In the genomic region with DNA sequence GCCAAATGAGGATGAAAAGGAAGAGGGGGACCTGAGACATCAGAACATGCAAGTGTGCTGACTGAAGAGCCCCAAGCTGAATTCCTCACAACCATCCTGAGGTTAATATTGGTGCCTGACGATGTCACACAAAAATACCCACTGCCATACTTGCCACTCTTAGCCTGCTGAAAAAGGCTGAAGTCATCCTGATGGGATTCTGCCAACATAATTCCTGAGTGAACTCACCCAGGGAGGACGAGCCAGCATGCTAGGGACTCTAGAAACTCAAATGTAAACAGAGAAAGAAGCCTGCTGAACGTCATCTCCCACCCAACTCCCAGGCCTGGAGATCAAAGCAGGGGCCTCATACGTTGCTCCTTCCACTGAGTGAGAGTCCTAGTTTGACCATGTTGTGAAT, we compare ENCODE assay signal across 12 mouse cellular contexts. TPM values are rescaled to one million over a fixed set of nuclear protein-coding genes. Genes with fewer than 3 reads are reported as not detected.
DNase-seq lines count a peak whose midpoint lies in the region; ATAC-seq lines count a peak whose summit lies in the region.
"Had no signal": no experiment of that assay in that cellular context is flagged by ENCODE, and none has a peak within 500 bp of the region (broad histone marks: within the 10 kb centered on the region; RNA-seq: fewer than 3 reads in every experiment).

No protein-coding gene starts in this region.

- ATAC-seq in heart, embryonic 14.5 days (ENCODE audit: insufficient number of reproducible peaks, insufficient read depth, low FRiP score, low read depth), result peak; percentile 49; the same call in 1 of the 2 replicates
- peak; percentile 60 for ATAC-seq in lung, embryonic 16.5 days (ENCODE audit: low read depth)
- ATAC-seq in forebrain, embryonic 14.5 days, result no peak

- no peaks in the 10 kb centered on the region for H3K27me3 ChIP-seq in heart, embryonic 14.5 days (ENCODE audit: control insufficient read depth, insufficient read depth, low read length)
- H3K27me3 ChIP-seq in lung, embryonic 16.5 days (ENCODE audit: control insufficient read depth, insufficient read depth, low read depth, low read length), result no peaks in the 10 kb centered on the region
- no peaks in the 10 kb centered on the region for H3K27me3 ChIP-seq in forebrain, embryonic 14.5 days (replicated peaks; ENCODE audit: control insufficient read depth, insufficient read depth, low read length)
- H3K27me3 ChIP-seq: forebrain, embryonic 12.5 days had no signal

- DNase-seq in heart, adult 11 months, result no peak
- peak; percentile 53 for DNase-seq in 3134 (ENCODE audit: extremely low read depth, insufficient read length, low spot score)
- DNase-seq in MN1 (ENCODE audit: low spot score), result peak; percentile 31
- DNase-seq in cerebellum, postnatal 14 days, result no peak
- DNase-seq in forebrain, embryonic 14.5 days (ENCODE audit: low spot score), result no peak
- DNase-seq: cerebellum, adult 11 months; left cerebral cortex, postnatal 4 days; right cerebral cortex, adult 18-20 months had no signal

- peak overlapping the region; percentile 70 to 76 for H3K27ac ChIP-seq in heart, embryonic 14.5 days (replicated peaks in 1 of 2; ENCODE audit: control insufficient read depth in 1 of 2, insufficient read depth in 1 of 2, low read depth in 2 of 2, low read length in 2 of 2)
- H3K27ac ChIP-seq in lung, embryonic 16.5 days (ENCODE audit: low read length), result no peak overlapping the region
- H3K27ac ChIP-seq in forebrain, embryonic 14.5 days (ENCODE audit: low read depth, low read length), result no peak overlapping the region
- H3K27ac ChIP-seq: embryonic facial prominence, embryonic 10.5 days had no signal

- H3K9me3 ChIP-seq in heart, embryonic 14.5 days (ENCODE audit: control insufficient read depth, low read length), result no peaks in the 10 kb centered on the region
- H3K9me3 ChIP-seq in lung, embryonic 16.5 days (ENCODE audit: control insufficient read depth, low read length), result no peaks in the 10 kb centered on the region
- H3K9me3 ChIP-seq in forebrain, embryonic 14.5 days (replicated peaks; ENCODE audit: control insufficient read depth, low read length), result no peaks in the 10 kb centered on the region
- H3K9me3 ChIP-seq: embryonic facial prominence, embryonic 10.5 days; forebrain, embryonic 12.5 days had no signal

- peaks cover 44% of the 10 kb centered on the region for H3K36me3 ChIP-seq in heart, embryonic 14.5 days (ENCODE audit: control insufficient read depth, insufficient read depth, low read length)
- H3K36me3 ChIP-seq in lung, embryonic 16.5 days (ENCODE audit: control insufficient read depth, insufficient read depth, low read length), result peaks cover 22% of the 10 kb centered on the region
- no peaks in the 10 kb centered on the region for H3K36me3 ChIP-seq in forebrain, embryonic 14.5 days (ENCODE audit: control insufficient read depth, insufficient read depth, low read length)
- H3K36me3 ChIP-seq: forebrain, embryonic 12.5 days had no signal

- H3K4me1 ChIP-seq in heart, embryonic 14.5 days (ENCODE audit: control insufficient read depth in 2 of 2, insufficient read depth in 2 of 2, low read length in 2 of 2), result peaks cover 15 to 36% of the 10 kb centered on the region in 2 experiments
- peaks cover 5% of the 10 kb centered on the region for H3K4me1 ChIP-seq in lung, embryonic 16.5 days (replicated peaks; ENCODE audit: control insufficient read depth, insufficient read depth, low read length)
- peaks cover 16% of the 10 kb centered on the region for H3K4me1 ChIP-seq in forebrain, embryonic 14.5 days (ENCODE audit: control insufficient read depth, insufficient read depth, low read length)

- no peak overlapping the region for H3K9ac ChIP-seq in heart, embryonic 14.5 days (ENCODE audit: low read length)
- no peak overlapping the region for H3K9ac ChIP-seq in lung, embryonic 16.5 days (ENCODE audit: low read length)
- H3K9ac ChIP-seq in forebrain, embryonic 14.5 days (ENCODE audit: low read length), result no peak overlapping the region
- H3K9ac ChIP-seq: forebrain, embryonic 12.5 days had no signal

- no peak overlapping the region for H3K4me2 ChIP-seq in heart, embryonic 14.5 days (ENCODE audit: low read length)
- H3K4me2 ChIP-seq in lung, embryonic 16.5 days (ENCODE audit: low read depth, low read length), result no peak overlapping the region
- H3K4me2 ChIP-seq in forebrain, embryonic 14.5 days (ENCODE audit: low read length), result no peak overlapping the region
- H3K4me2 ChIP-seq: forebrain, embryonic 12.5 days had no signal

- WGBS in heart, embryonic 14.5 days, result 10% methylated on average over 4 of the region's 4 CpGs
- 19% methylated on average over 4 of the region's 4 CpGs for WGBS in lung, embryonic 16.5 days
- 60% methylated on average over 4 of the region's 4 CpGs for WGBS in forebrain, embryonic 14.5 days

- H3K4me3 ChIP-seq in heart, embryonic 14.5 days (ENCODE audit: control insufficient read depth in 1 of 2, insufficient read depth in 1 of 2, low read depth in 1 of 2, low read length in 2 of 2), result no peak overlapping the region
- H3K4me3 ChIP-seq in lung, embryonic 16.5 days (ENCODE audit: low read length), result no peak overlapping the region
- H3K4me3 ChIP-seq in forebrain, embryonic 14.5 days (ENCODE audit: low read depth, low read length), result no peak overlapping the region
- H3K4me3 ChIP-seq: embryonic facial prominence, embryonic 10.5 days; forebrain, embryonic 12.5 days had no signal

RNA-seq across cellular contexts. Expression of gene Bag3, which starts 25.7 kb away (rescaled TPM):
- 24.5 and 26.9 TPM in 2 replicates for polyA plus RNA-seq in heart, embryonic 14.5 days (2014; fragmentation: Nextera tagmentation; extraction: Ambion mirVana)
- 24.0 and 26.3 TPM in 2 replicates for polyA plus RNA-seq in lung, embryonic 16.5 days (2015; fragmentation: Nextera tagmentation; extraction: Ambion mirVana)
- 1.4 and 1.7 TPM in 2 replicates for polyA plus RNA-seq in forebrain, embryonic 14.5 days (2014; fragmentation: Nextera tagmentation; extraction: Ambion mirVana)

Comparison
In these comparisons a context has a peak if more than half of its experiments do, and no peak if none do; other contexts are left out.
1. H3K27ac ChIP-seq: peak in heart, embryonic 14.5 days (2 of 2); none in lung, embryonic 16.5 days (single experiment) and forebrain, embryonic 14.5 days (single experiment).
2. DNase-seq: peak in 3134 (single experiment) and MN1 (single experiment); none in heart, adult 11 months (single experiment), cerebellum, postnatal 14 days (0 of 2) and forebrain, embryonic 14.5 days (single experiment).